Mouse (Mus musculus): ENCODE measurements at regions not wholly inside any gene's neighbourhood (a gene's known extent, or its start where the extent isn't known, plus 50 kb on each side); places are given as distances from the start of the nearest gene placed in this dataset.

- no peaks in the 10 kb centered on the region for H3K79me2 ChIP-seq (ENCODE audit: control insufficient read depth, insufficient read depth, low read length, poor library complexity)
Measured at GRCm38 (mm10) chr1:94183876-94184275, 131.5 kb upstream of the Pdcd1 start.

DNA sequence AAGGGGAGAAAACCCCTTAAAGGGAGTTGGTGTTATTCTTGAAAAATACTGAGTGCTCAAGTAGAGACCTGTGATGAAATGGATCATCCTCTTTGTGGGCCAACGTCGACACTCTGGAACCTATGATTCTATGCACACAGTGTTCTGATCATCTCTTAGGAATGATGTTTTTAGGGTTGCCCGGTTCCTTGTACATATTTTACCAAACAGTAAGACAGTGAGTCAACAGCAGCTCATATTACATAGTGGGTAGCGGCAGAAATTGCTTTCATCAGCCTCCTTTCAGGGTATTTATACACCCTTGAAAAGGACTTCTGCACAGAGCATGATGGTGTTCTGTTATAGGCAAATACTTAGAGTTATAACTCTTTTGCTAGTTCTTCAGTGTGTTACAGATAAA lies 97.6 kb upstream of the Pdcd1 start:
- Histone ChIP-seq H3K9me3 (replicated peaks; ENCODE audit: insufficient read depth, low read length) (no peaks in the 10 kb centered on the region), H3K4me1 (ENCODE audit: control insufficient read depth in 1 of 2, insufficient read depth in 2 of 2, low read length in 2 of 2) (no peaks in the 10 kb centered on the region; a peak in 1 of 4 replicates), H3K27ac (ENCODE audit: control insufficient read depth, low read depth, low read length) (no peak overlapping the region), H3K9ac (ENCODE audit: control insufficient read depth, low read depth, low read length, poor library complexity, severe bottlenecking) (no peak overlapping the region), H3K27me3 (ENCODE audit: control insufficient read depth in 1 of 2, insufficient read depth in 2 of 2, low read length in 2 of 2) (no peaks in the 10 kb centered on the region), H3K36me3 (ENCODE audit: control insufficient read depth in 1 of 2, insufficient read depth in 2 of 2, low read length in 2 of 2) (peaks cover 0 to 6% of the 10 kb centered on the region in 2 experiments; a peak in 1 of 4 replicates), H3K79me2 (ENCODE audit: control insufficient read depth, insufficient read depth, low read length, poor library complexity) (no peaks in the 10 kb centered on the region), H3K4me3 (ENCODE audit: control insufficient read depth in 1 of 2, insufficient read depth in 1 of 2, low read depth in 2 of 2, low read length in 2 of 2) (no peak overlapping the region)
- no peak for TF ChIP-seq MAX (IDR thresholded peaks at IDR 0.05; ENCODE audit: low read length)
- TF ChIP-seq UBTF (IDR thresholded peaks at IDR 0.05; ENCODE audit: borderline replicate concordance, insufficient read depth, low read depth, low read length): no peak
- no peak for TF ChIP-seq USF1 (IDR thresholded peaks at IDR 0.05; ENCODE audit: low read depth, low read length)
- no peak for TF ChIP-seq JUND (IDR thresholded peaks at IDR 0.05; ENCODE audit: low read depth, low read length)
- no peak for TF ChIP-seq MAFK (IDR thresholded peaks at IDR 0.05; ENCODE audit: borderline replicate concordance, low read depth, low read length)
- TF ChIP-seq BHLHE40 (IDR thresholded peaks at IDR 0.05; ENCODE audit: borderline replicate concordance, low read depth, low read length): no peak
- TF ChIP-seq GABPA (IDR thresholded peaks at IDR 0.05; ENCODE audit: low read depth, low read length): no peak
- no peak for TF ChIP-seq SMC3 (IDR thresholded peaks at IDR 0.05; ENCODE audit: low read depth, low read length)
- TF ChIP-seq KAT2A (conservative IDR thresholded peaks at IDR 0.05; ENCODE audit: low read depth, low read length): no peak
- no peak for TF ChIP-seq POLR2AphosphoS2 (IDR thresholded peaks at IDR 0.05; ENCODE audit: low read length)
- no peak for TF ChIP-seq TAL1 (IDR thresholded peaks at IDR 0.05; ENCODE audit: low read length)
- TF ChIP-seq POLR2AphosphoS5 (IDR thresholded peaks at IDR 0.05; ENCODE audit: borderline replicate concordance, low read depth, low read length): no peak
- no peak for TF ChIP-seq E2F4 (IDR thresholded peaks at IDR 0.05; ENCODE audit: borderline replicate concordance, low read depth, low read length)
- TF ChIP-seq TBP (IDR thresholded peaks at IDR 0.05; ENCODE audit: low read depth, low read length): no peak
- TF ChIP-seq MYB (IDR thresholded peaks at IDR 0.05; ENCODE audit: low read depth, low read length): no peak
- no peak for TF ChIP-seq ZNF384 (IDR thresholded peaks at IDR 0.05; ENCODE audit: low read depth, low read length)
- TF ChIP-seq RAD21 (IDR thresholded peaks at IDR 0.05; ENCODE audit: low read depth, low read length): no peak
- DNase-seq (ENCODE audit: low read depth, low spot score): no peak

More at GRCm38 (mm10) chr1:94183876-94184275, 131.5 kb upstream of the Pdcd1 start:
- Histone ChIP-seq H3K9me3 (replicated peaks; ENCODE audit: insufficient read depth, low read length) (no peaks in the 10 kb centered on the region), H3K36me3 (ENCODE audit: control insufficient read depth in 1 of 2, insufficient read depth in 2 of 2, low read length in 2 of 2) (no peaks in the 10 kb centered on the region), H3K9ac (ENCODE audit: control insufficient read depth, low read depth, low read length, poor library complexity, severe bottlenecking) (no peak overlapping the region), H3K4me3 (ENCODE audit: control insufficient read depth in 1 of 2, insufficient read depth in 1 of 2, low read depth in 2 of 2, low read length in 2 of 2) (no peak overlapping the region), H3K27ac (ENCODE audit: control insufficient read depth, low read depth, low read length) (no peak overlapping the region), H3K27me3 (ENCODE audit: control insufficient read depth in 1 of 2, insufficient read depth in 2 of 2, low read length in 2 of 2) (no peaks in the 10 kb centered on the region; a peak in 1 of 4 replicates), H3K4me1 (ENCODE audit: control insufficient read depth in 1 of 2, insufficient read depth in 2 of 2, low read length in 2 of 2) (no peaks in the 10 kb centered on the region)
- TF ChIP-seq JUND (IDR thresholded peaks at IDR 0.05; ENCODE audit: low read depth, low read length) (no peak), ZKSCAN1 (IDR thresholded peaks at IDR 0.05; ENCODE audit: low read depth, low read length) (no peak), CHD2 (IDR thresholded peaks at IDR 0.05; ENCODE audit: low read length) (no peak), ZMIZ1 (IDR thresholded peaks at IDR 0.05; ENCODE audit: low read depth, low read length) (no peak), KAT2A (conservative IDR thresholded peaks at IDR 0.05; ENCODE audit: low read depth, low read length) (no peak), POLR2A (IDR thresholded peaks at IDR 0.05; ENCODE audit: control insufficient read depth in 1 of 2, insufficient read depth in 1 of 2, low read depth in 1 of 2, low read length in 2 of 2, poor library complexity in 1 of 2) (no peak), MAX (IDR thresholded peaks at IDR 0.05; ENCODE audit: low read length) (no peak), ELF1 (IDR thresholded peaks at IDR 0.05; ENCODE audit: low read depth, low read length) (no peak), TBP (IDR thresholded peaks at IDR 0.05; ENCODE audit: low read depth, low read length) (no peak), RCOR1 (IDR thresholded peaks at IDR 0.05; ENCODE audit: low read depth, low read length) (no peak)
- DNase-seq (ENCODE audit: low read depth, low spot score): no peak

Measured in MEL (cell line).